Mouse (Mus musculus) liver, adult 2 months (tissue): ENCODE results near the gene Zbtb44.

Experiments
- CTCF ChIP-seq: fragments of 200-500 bp; IDR thresholded peaks from 2 replicates; pipeline ENCODE4 v1.5.1; 2011; ENCODE audit warnings: low read depth, low read length, control low read depth
- POLR2A ChIP-seq: fragments of 200-500 bp; IDR thresholded peaks from 2 replicates; pipeline ENCODE4 v1.6.1; 2011; ENCODE audit warnings: low read length, control low read depth; ENCODE audit not compliant: insufficient read depth; ENCODE audit errors: extremely low read depth

DNA sequence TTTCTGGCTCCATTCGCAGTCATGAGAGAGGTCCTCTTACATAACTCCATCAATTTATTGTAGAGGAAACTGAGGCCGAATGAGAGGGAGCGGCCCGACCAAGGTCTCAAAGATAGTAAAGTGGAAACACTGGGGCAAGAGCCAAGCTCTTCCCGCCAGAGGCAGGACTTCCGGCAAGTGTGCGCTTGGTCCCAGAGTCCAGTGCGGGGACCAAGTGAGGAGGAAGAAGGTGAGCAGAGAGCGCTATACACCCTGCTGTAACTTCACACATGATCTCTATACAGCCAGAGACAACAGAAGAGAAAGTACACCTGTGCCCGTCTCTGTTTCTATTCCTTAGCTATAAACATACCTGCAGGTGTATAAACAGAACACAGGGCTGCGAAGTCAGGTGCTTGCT is 86.6 kb downstream of the Zbtb44 start:
- TF ChIP-seq CTCF (no peak), POLR2A (no peak)
